Mouse (Mus musculus) heart, adult 18-20 months (tissue): Measurements from ENCODE around the gene Gnb2. TPM values are rescaled to one million over a fixed set of nuclear protein-coding genes. Genes with fewer than 3 reads are reported as not detected.

ENCODE experiments used
- microRNA-seq, 2 experiments: library from miRNA; unstranded; fragments of <30 nt; microRNA quantifications; one replicate each; pipeline ENCODE4 v1.2.0; 2022
- total RNA-seq, 2 experiments: library from RNA; stranded (reverse); gene quantifications; 2 replicates each; pipeline ENCODE4 v1.2.3; 2021

Gene Gnb2
- total RNA-seq, 2 experiments from 2014 or later: 233 to 247 TPM

Small RNAs within 50 kb of the gene (microRNA-seq; reads per million reads assigned to microRNA genes)
- 0.76 to 0.81 reads per million in 2 experiments for gene Mir6418

Other genes with a start within 250 kb of the Gnb2 start
- 1 to 10 TPM; 1.8 to 2.6 TPM for gene Ache, start 246.0 kb downstream of the Gnb2 start, total RNA-seq
- gene Ufsp1, start 238.9 kb downstream of the Gnb2 start, total RNA-seq: 10 to 100 TPM in 1 of 2 experiments, 1 to 10 TPM in 1; 8.1 to 10.7 TPM
- gene Srrt, start 225.8 kb downstream of the Gnb2 start, total RNA-seq: 10 to 100 TPM; 44.4 to 55.6 TPM
- gene Trip6, start 219.1 kb downstream of the Gnb2 start, total RNA-seq: 10 to 100 TPM; 12.0 to 13.3 TPM
- gene Slc12a9, start 199.9 kb downstream of the Gnb2 start, total RNA-seq: 1 to 10 TPM; 1.5 to 1.8 TPM
- 10 to 100 TPM; 37.1 to 38.8 TPM for gene Ephb4, start 183.4 kb downstream of the Gnb2 start, total RNA-seq
- gene Zan, start 56.4 kb downstream of the Gnb2 start, total RNA-seq: not detected
- gene Pop7, start 31.0 kb downstream of the Gnb2 start, total RNA-seq: 10 to 100 TPM; 13.9 to 15.0 TPM
- gene Gigyf1, start 15.0 kb downstream of the Gnb2 start, total RNA-seq: 10 to 100 TPM; 31.2 to 32.5 TPM
- gene Epo, start 268 bp downstream of the Gnb2 start, total RNA-seq: not detected
- gene Actl6b, start 20.0 kb upstream of the Gnb2 start, total RNA-seq: not detected
- gene Tfr2, start 36.3 kb upstream of the Gnb2 start, total RNA-seq: not detected
- 10 to 100 TPM in 1 of 2 experiments, 1 to 10 TPM in 1; 9.1 to 14.1 TPM for gene Mospd3, start 67.5 kb upstream of the Gnb2 start, total RNA-seq
- gene Pcolce, start 80.3 kb upstream of the Gnb2 start, total RNA-seq: 10 to 100 TPM; 43.9 to 47.5 TPM
- under 1 TPM; 0.32 to 0.44 TPM for gene Fbxo24, start 95.5 kb upstream of the Gnb2 start, total RNA-seq
- gene Lrch4, start 95.6 kb upstream of the Gnb2 start, total RNA-seq: 10 to 100 TPM; 17.5 to 19.1 TPM
- 1 to 10 TPM; 2.9 to 4.2 TPM for gene Gm20605, start 95.7 kb upstream of the Gnb2 start, total RNA-seq
- gene Sap25, start 107.8 kb upstream of the Gnb2 start, total RNA-seq: 1 to 10 TPM; 2.2 to 2.6 TPM
- 1 to 10 TPM in 1 of 2 experiments, under 1 TPM in 1; 0.87 to 1.5 TPM for gene Irs3, start 112.2 kb upstream of the Gnb2 start, total RNA-seq
- 10 to 100 TPM; 16.9 to 23.0 TPM for gene Agfg2, start 151.2 kb upstream of the Gnb2 start, total RNA-seq
- gene Nyap1, start 208.1 kb upstream of the Gnb2 start, total RNA-seq: 1 to 10 TPM in 1 of 2 experiments, under 1 TPM in 1; 0.79 to 1.1 TPM
- 100 to 1,000 TPM; 240 to 253 TPM for gene Tsc22d4, start 212.2 kb upstream of the Gnb2 start, total RNA-seq
- 10 to 100 TPM in 1 of 2 experiments, 1 to 10 TPM in 1; 9.9 to 12.0 TPM for gene Ppp1r35, start 245.3 kb upstream of the Gnb2 start, total RNA-seq